Mouse (Mus musculus) limb, embryonic 14.5 days (tissue): ENCODE measurements around the gene Cldn7. TPM values are rescaled to one million over a fixed set of nuclear protein-coding genes. Genes with fewer than 3 reads are reported as not detected.

ENCODE experiments used
- ATAC-seq: fragments of 200-750 bp; cut with Nextera tagmentation; 2 replicates; pipeline ENCODE4 v1.8.0; 2017; ENCODE audit warnings: low read depth, moderate number of reproducible peaks, moderate TSS enrichment; ENCODE audit not compliant: low FRiP score
- DNase-seq: peaks from one replicate; pipeline ENCODE4 v3.0.0-alpha.2; 2015; ENCODE audit warnings: low spot score
- H3K27ac ChIP-seq: fragments of 300-500 bp; sonication (generic); replicated peaks from 2 replicates; pipeline ENCODE4 v1.5.1; 2014; ENCODE audit warnings: low read depth, mild to moderate bottlenecking, low read length, moderate library complexity, mixed read lengths
- H3K27me3 ChIP-seq: fragments of 300-500 bp; sonication (generic); 2 replicates; pipeline ENCODE4 v1.6.1; 2014; ENCODE audit warnings: low read length, mixed read lengths; ENCODE audit not compliant: control insufficient read depth, insufficient read depth
- H3K36me3 ChIP-seq: fragments of 300-500 bp; sonication (generic); 2 replicates; pipeline ENCODE4 v1.6.1; 2014; ENCODE audit warnings: mild to moderate bottlenecking, low read length, moderate library complexity, mixed read lengths; ENCODE audit not compliant: control insufficient read depth, insufficient read depth
- H3K4me1 ChIP-seq: fragments of 300-500 bp; sonication (generic); 2 replicates; pipeline ENCODE4 v1.6.1; 2014; ENCODE audit warnings: antibody characterized with exemption, low read length, mixed read lengths; ENCODE audit not compliant: control insufficient read depth, insufficient read depth
- H3K4me2 ChIP-seq: fragments of 300-500 bp; sonication (generic); replicated peaks from 2 replicates; pipeline ENCODE4 v1.6.1; 2014; ENCODE audit warnings: low read depth, mild to moderate bottlenecking, low read length, moderate library complexity; ENCODE audit not compliant: severe bottlenecking
- H3K4me3 ChIP-seq: fragments of 300-500 bp; sonication (generic); replicated peaks from 2 replicates; pipeline ENCODE4 v1.5.1; 2014; ENCODE audit warnings: low read length
- H3K9ac ChIP-seq: fragments of 300-500 bp; sonication (generic); 2 replicates; pipeline ENCODE4 v1.6.1; 2014; ENCODE audit warnings: mild to moderate bottlenecking, low read depth, low read length, moderate library complexity; ENCODE audit not compliant: severe bottlenecking
- H3K9me3 ChIP-seq: fragments of 300-500 bp; sonication (generic); 2 replicates; pipeline ENCODE4 v1.6.1; 2016; ENCODE audit warnings: low read length; ENCODE audit not compliant: control insufficient read depth
- POLR2A ChIP-seq: fragments of 200-500 bp; IDR thresholded peaks from 2 replicates; pipeline ENCODE4 v1.8.0; 2012; ENCODE audit warnings: inconsistent platforms, mild to moderate bottlenecking, moderate library complexity, borderline replicate concordance; ENCODE audit not compliant: insufficient read depth, insufficient read length; ENCODE audit errors: extremely low read depth
- WGBS: fragments of 180-500 bp; shearing (Covaris S2); extraction: QIAGEN DNeasy Blood & Tissue Kit; methylation state at CpG from one replicate; pipeline ENCODE4 v1.1.7; 2014; 5-methylcytosine and 5-hydroxymethylcytosine counted together
- polyA plus RNA-seq, 2 experiments: library from polyadenylated mRNA; depleted of rRNA in 1 of 2; stranded (reverse) in 1 of 2; unstranded in 1 of 2; fragments of >200 nt; fragmentation: Nextera tagmentation in 1 of 2; extraction: Ambion mirVana in 1 of 2; gene quantifications; 2 replicates each; pipeline versions ENCODE4 v1.2.1 to v1.2.3; 2012 to 2014

Gene Cldn7
- polyA plus RNA-seq, 2 experiments = 6.3 to 7.6 TPM

GRCm38 (mm10) chr11:69930967-69931537 lies 33.5 kb upstream of the Cldn7 start:
- Histone ChIP-seq H3K27ac (no peak overlapping the region), H3K27me3 (no peaks in the 10 kb centered on the region), H3K9me3 (no peaks in the 10 kb centered on the region), H3K36me3 (no peaks in the 10 kb centered on the region), H3K9ac (no peak overlapping the region), H3K4me3 (no peak overlapping the region), H3K4me2 (no peak overlapping the region), H3K4me1 (peaks cover 4% of the 10 kb centered on the region)
- no peak for TF ChIP-seq POLR2A
- WGBS = 63% methylated on average over 3 of the region's 3 CpGs
- ATAC-seq = no peak
- no peak for DNase-seq

- Histone ChIP-seq H3K27ac (no peak overlapping the region), H3K9me3 (no peaks in the 10 kb centered on the region), H3K36me3 (no peaks in the 10 kb centered on the region), H3K4me1 (peaks cover 11% of the 10 kb centered on the region), H3K4me2 (no peak overlapping the region), H3K27me3 (no peaks in the 10 kb centered on the region), H3K4me3 (no peak overlapping the region), H3K9ac (no peak overlapping the region)
- no peak for TF ChIP-seq POLR2A
- 64% methylated on average over 8 of the region's 8 CpGs for WGBS
- no peak for ATAC-seq
- no peak for DNase-seq
These were observed 32.8 kb upstream of the Cldn7 start for GRCm38 (mm10) chr11:69931769-69932168.

- Histone ChIP-seq H3K27me3 (no peaks in the 10 kb centered on the region), H3K9me3 (no peaks in the 10 kb centered on the region), H3K4me1 (peaks cover 16% of the 10 kb centered on the region), H3K4me3 (no peak overlapping the region), H3K36me3 (no peaks in the 10 kb centered on the region), H3K9ac (no peak overlapping the region), H3K4me2 (no peak overlapping the region), H3K27ac (no peak overlapping the region)
- TF ChIP-seq POLR2A = no peak
- no peak for ATAC-seq
- WGBS = 34% methylated on average over 3 of the region's 3 CpGs
- no peak for DNase-seq
These were observed 32.3 kb upstream of the Cldn7 start for GRCm38 (mm10) chr11:69932254-69932653.

GRCm38 (mm10) chr11:69933066-69933465 lies 31.5 kb upstream of the Cldn7 start:
- no peaks in the 10 kb centered on the region for H3K9me3 ChIP-seq
- 76% methylated on average over 4 of the region's 4 CpGs for WGBS
- no peaks in the 10 kb centered on the region for H3K36me3 ChIP-seq
- no peaks in the 10 kb centered on the region for H3K27me3 ChIP-seq
- no peak overlapping the region for H3K27ac ChIP-seq
- no peak overlapping the region for H3K4me2 ChIP-seq
- no peak for DNase-seq
- ATAC-seq = no peak
- no peak overlapping the region for H3K9ac ChIP-seq
- H3K4me3 ChIP-seq = no peak overlapping the region
- H3K4me1 ChIP-seq = peaks cover 21% of the 10 kb centered on the region
- TF ChIP-seq POLR2A = no peak

- Histone ChIP-seq H3K4me3 (peak overlapping the region; percentile 19), H3K4me1 (peaks cover 26% of the 10 kb centered on the region), H3K9me3 (no peaks in the 10 kb centered on the region), H3K27me3 (no peaks in the 10 kb centered on the region), H3K36me3 (no peaks in the 10 kb centered on the region), H3K27ac (no peak overlapping the region), H3K9ac (no peak overlapping the region), H3K4me2 (peak overlapping the region; percentile 47)
- DNase-seq (peak; percentile 86), ATAC-seq (peak; percentile 58)
- TF ChIP-seq POLR2A = no peak
- WGBS = under 1% methylated on average over 18 of the region's 18 CpGs
These were observed 30.4 kb upstream of the Cldn7 start for GRCm38 (mm10) chr11:69934169-69934568.
